Mouse (Mus musculus): Measurements from ENCODE around the gene Zscan12. TPM values are rescaled to one million over a fixed set of nuclear protein-coding genes. Genes with fewer than 3 reads are reported as not detected.
"Not testable (repeated sequence)": the region's sequence is repeated elsewhere in the genome, so short reads cannot be mapped to it uniquely, and the experiment has no call there.

Zscan12 gene
- polyA plus RNA-seq, 1 experiment from 2014 or later: 20.3 TPM

DNA sequence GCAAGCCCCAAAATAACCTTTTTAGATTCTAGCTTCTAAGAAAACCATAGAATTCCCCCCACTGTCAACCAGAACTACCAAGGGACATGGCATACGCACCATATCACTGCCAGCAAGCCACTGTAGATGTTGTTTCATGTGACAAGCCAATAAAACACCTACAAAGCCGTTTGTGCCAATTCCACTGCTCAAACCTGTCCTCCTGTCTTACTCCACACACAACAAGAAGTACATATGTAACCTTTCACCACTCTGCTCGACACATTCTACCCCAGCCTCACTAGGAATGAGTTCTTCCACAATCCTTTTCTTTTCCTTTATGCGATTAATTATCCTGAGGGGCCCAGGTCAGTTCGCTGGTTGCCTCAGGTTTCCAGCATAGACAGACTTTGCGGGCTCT, 33.0 kb downstream of the Zscan12 start:
- H3K27ac ChIP-seq (ENCODE audit: low read depth, low read length): no peak overlapping the region
- DNase-seq (ENCODE audit: low spot score, missing footprints): no peak
- no peak for ATAC-seq (ENCODE audit: low FRiP score)
- H3K9ac ChIP-seq (ENCODE audit: low read length): no peak overlapping the region
- H3K27me3 ChIP-seq (ENCODE audit: control insufficient read depth, insufficient read depth, low read length): no peaks in the 10 kb centered on the region
- H3K9me3 ChIP-seq (ENCODE audit: control insufficient read depth, low read length): no peaks in the 10 kb centered on the region
- no peaks in the 10 kb centered on the region for H3K4me1 ChIP-seq (ENCODE audit: control insufficient read depth, insufficient read depth, low read length)
- no peak overlapping the region for H3K4me2 ChIP-seq
- no peak overlapping the region for H3K4me3 ChIP-seq (ENCODE audit: low read depth, low read length)
- H3K36me3 ChIP-seq (ENCODE audit: control insufficient read depth, insufficient read depth, low read length): peaks cover 27% of the 10 kb centered on the region
- WGBS: 94% methylated on average over 6 of the region's 6 CpGs

DNA sequence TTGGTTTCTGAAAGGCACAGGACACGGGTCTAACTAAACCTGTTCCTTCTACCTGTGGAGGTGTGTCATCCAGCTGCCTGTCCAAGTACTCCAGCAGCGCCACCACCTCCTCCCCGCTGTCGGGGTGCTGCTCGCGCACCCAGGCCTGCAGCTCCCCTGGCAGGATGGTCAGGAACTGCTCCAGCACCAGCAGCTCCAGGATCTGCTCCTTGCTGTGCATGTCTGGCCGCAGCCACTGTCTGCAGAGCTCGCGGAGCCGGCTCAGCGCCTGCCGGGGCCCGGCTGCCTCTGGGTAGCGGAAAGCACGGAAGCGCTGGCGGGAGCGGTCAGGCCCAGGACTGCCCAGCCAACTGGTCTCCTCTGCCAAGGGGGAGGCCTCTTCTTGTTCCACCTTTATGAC, 33.4 kb downstream of the Zscan12 start:
- ATAC-seq (ENCODE audit: low FRiP score): peak; percentile 71
- peaks cover 23% of the 10 kb centered on the region for H3K36me3 ChIP-seq (ENCODE audit: control insufficient read depth, insufficient read depth, low read length)
- 95% methylated on average over 15 of the region's 18 CpGs for WGBS

DNA sequence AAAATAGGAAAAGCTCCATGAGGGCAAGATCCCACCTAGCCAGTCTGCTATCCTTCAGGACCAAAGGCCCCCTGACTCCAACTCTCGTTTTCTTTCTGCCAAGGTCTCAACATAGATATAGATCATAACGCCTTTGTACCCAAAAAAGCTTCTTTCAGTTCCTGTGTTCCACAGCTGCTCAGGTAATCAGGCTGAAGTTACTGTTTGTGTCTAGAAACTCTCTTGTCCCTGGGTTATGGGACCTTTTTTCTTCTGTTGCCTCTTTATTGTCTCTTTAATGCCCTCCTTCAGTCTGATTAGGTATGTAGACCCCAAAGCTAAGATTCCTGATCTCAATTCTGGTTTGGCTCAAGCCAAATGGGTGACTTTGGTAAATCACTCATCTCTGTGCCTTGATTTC, 34.9 kb downstream of the Zscan12 start:
- Histone ChIP-seq H3K4me2 (no peak overlapping the region), H3K9me3 (ENCODE audit: control insufficient read depth, low read length) (no peaks in the 10 kb centered on the region), H3K27ac (ENCODE audit: low read depth, low read length) (no peak overlapping the region), H3K9ac (ENCODE audit: low read length) (no peak overlapping the region), H3K4me3 (ENCODE audit: low read depth, low read length) (no peak overlapping the region), H3K4me1 (ENCODE audit: control insufficient read depth, insufficient read depth, low read length) (peaks cover 10% of the 10 kb centered on the region), H3K36me3 (ENCODE audit: control insufficient read depth, insufficient read depth, low read length) (peaks cover 18% of the 10 kb centered on the region), H3K27me3 (ENCODE audit: control insufficient read depth, insufficient read depth, low read length) (no peaks in the 10 kb centered on the region)
- WGBS: 92% methylated on average over 2 of the region's 2 CpGs
- ATAC-seq (ENCODE audit: low FRiP score) (no peak), DNase-seq (ENCODE audit: low spot score, missing footprints) (no peak)

More for the DNA sequence above, 33.4 kb downstream of the Zscan12 start:
- DNase-seq (ENCODE audit: low spot score, missing footprints); H3K9me3 ChIP-seq (ENCODE audit: control insufficient read depth, low read length); H3K4me1 ChIP-seq (ENCODE audit: control insufficient read depth, insufficient read depth, low read length); H3K4me3 ChIP-seq (ENCODE audit: low read depth, low read length); H3K27ac ChIP-seq (ENCODE audit: low read depth, low read length); H3K4me2 ChIP-seq; H3K9ac ChIP-seq (ENCODE audit: low read length); H3K27me3 ChIP-seq (ENCODE audit: control insufficient read depth, insufficient read depth, low read length): not testable (repeated sequence)

DNA sequence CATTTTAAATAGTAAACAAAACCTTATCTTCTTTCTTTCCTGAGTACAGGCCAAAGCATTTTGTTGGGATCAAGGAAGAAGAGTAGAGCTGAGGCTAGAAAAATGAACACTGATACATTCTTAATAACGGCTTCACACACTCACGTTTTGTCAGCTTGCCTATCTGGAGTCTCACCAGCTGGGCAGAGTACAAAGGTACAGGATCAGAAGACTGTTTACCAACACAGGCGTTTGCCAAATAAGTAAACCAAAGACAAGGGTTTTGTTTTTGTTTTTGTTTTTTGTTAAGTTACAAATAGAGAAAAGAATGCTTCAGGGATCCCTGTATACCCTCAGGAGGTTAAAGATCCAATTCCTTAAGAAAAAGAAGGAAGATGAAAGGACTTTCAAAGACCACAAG, 38.5 kb downstream of the Zscan12 start:
- ATAC-seq (ENCODE audit: low FRiP score) (no peak), DNase-seq (ENCODE audit: low spot score, missing footprints) (no peak)
- Histone ChIP-seq H3K4me2 (peak overlapping the region; percentile 71), H3K4me1 (ENCODE audit: control insufficient read depth, insufficient read depth, low read length) (peaks cover 10% of the 10 kb centered on the region), H3K9me3 (ENCODE audit: control insufficient read depth, low read length) (no peaks in the 10 kb centered on the region), H3K4me3 (ENCODE audit: low read depth, low read length) (peak overlapping the region; percentile 68), H3K36me3 (ENCODE audit: control insufficient read depth, insufficient read depth, low read length) (no peaks in the 10 kb centered on the region), H3K27ac (ENCODE audit: low read depth, low read length) (no peak overlapping the region), H3K9ac (ENCODE audit: low read length) (peak overlapping the region; percentile 84), H3K27me3 (ENCODE audit: control insufficient read depth, insufficient read depth, low read length) (no peaks in the 10 kb centered on the region)
- WGBS: 84% methylated on average over 3 of the region's 3 CpGs

DNA sequence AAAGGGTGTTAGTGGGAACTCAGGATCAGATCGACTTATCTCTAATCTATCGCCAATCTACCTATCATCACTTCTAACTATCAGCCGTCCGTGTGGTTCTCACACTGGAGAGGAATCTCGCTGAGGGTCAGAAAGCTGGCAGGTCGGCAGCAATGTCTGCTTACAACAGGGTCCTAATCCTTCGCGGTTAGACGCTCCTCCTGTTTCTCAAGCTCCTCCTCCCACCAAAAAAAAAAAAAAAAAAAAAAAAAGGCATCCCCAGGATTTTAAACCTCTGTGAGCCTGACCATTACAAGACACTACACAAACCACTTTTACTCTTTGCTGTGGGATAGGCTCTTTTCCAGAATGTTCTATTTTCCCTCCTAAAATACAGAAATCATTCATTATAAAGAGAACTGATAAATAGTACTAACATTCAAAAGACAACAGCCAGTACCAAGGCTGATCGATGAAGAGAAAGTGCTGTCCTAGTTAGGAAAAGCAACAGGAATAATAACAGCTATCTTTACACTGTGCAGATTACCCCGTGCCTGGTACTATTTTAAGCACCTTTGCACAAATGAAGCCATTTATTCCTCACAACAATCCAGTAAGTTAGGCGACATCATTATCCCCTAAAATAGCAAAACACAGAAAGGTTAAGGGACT, 39.1 kb downstream of the Zscan12 start:
- H3K4me1 ChIP-seq (ENCODE audit: control insufficient read depth, insufficient read depth, low read length): peaks cover 10% of the 10 kb centered on the region
- H3K27ac ChIP-seq (ENCODE audit: low read depth, low read length): 0 out of 2 replicates have a peak overlapping the region, but pooled peaks have one; percentile 4
- H3K27me3 ChIP-seq (ENCODE audit: control insufficient read depth, insufficient read depth, low read length): no peaks in the 10 kb centered on the region
- no peaks in the 10 kb centered on the region for H3K9me3 ChIP-seq (ENCODE audit: control insufficient read depth, low read length)
- peak; percentile 34 for ATAC-seq (ENCODE audit: low FRiP score)
- no peak for DNase-seq (ENCODE audit: low spot score, missing footprints)
- no peaks in the 10 kb centered on the region for H3K36me3 ChIP-seq (ENCODE audit: control insufficient read depth, insufficient read depth, low read length)
- peak overlapping the region; percentile 68 for H3K4me3 ChIP-seq (ENCODE audit: low read depth, low read length)
- peak overlapping the region; percentile 71 for H3K4me2 ChIP-seq
- WGBS: 16% methylated on average over 12 of the region's 12 CpGs
- H3K9ac ChIP-seq (ENCODE audit: low read length): peak overlapping the region; percentile 84

DNA sequence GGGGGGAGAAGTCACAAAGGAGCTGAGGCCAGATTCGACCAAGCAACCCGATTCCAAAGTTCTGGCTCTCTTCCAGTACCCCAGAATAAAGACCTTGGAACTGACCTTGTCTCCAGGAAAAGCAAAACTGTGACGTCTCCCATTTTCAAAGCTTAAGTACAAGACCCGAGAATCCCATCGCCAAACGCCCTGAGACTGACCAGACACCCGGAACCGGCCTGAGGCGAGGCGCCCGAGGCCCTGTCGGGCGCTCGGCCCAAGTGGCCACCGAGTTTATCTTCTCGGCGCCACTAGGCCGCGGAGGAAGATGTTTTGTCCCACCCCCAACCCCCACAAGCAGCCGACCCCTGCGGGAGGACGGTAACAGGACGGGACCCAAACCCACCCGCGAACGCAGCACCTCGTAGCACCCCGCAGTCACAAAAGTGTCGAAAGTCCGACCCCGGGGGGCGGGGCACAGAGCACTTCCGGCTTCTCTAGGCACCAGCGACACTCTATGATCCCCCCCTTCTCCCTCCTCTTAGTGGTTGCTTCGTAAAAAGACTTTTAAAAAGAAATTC, 39.7 kb downstream of the Zscan12 start, which contains the start of gene Zkscan3:
TSS of gene Zkscan3 (minus strand) at position 469 of the 560 bp plus-strand sequence.
- Histone ChIP-seq H3K36me3 (ENCODE audit: control insufficient read depth, insufficient read depth, low read length) (no peaks in the 10 kb centered on the region), H3K4me1 (ENCODE audit: control insufficient read depth, insufficient read depth, low read length) (peaks cover 10% of the 10 kb centered on the region), H3K9me3 (ENCODE audit: control insufficient read depth, low read length) (no peaks in the 10 kb centered on the region), H3K4me2 (peak within 1 kb of the TSS; percentile 71), H3K9ac (ENCODE audit: low read length) (peak within 1 kb of the TSS; percentile 84), H3K27ac (ENCODE audit: low read depth, low read length) (peak within 1 kb of the TSS; percentile 4; the same call in 1 of the 2 replicates), H3K4me3 (ENCODE audit: low read depth, low read length) (peak within 1 kb of the TSS; percentile 68), H3K27me3 (ENCODE audit: control insufficient read depth, insufficient read depth, low read length) (no peaks in the 10 kb centered on the region)
- WGBS: under 1% methylated on average over 35 of the region's 35 CpGs
- peak; percentile 98 for DNase-seq (ENCODE audit: low spot score, missing footprints)
- peak; percentile 94 for ATAC-seq (ENCODE audit: low FRiP score)

DNA sequence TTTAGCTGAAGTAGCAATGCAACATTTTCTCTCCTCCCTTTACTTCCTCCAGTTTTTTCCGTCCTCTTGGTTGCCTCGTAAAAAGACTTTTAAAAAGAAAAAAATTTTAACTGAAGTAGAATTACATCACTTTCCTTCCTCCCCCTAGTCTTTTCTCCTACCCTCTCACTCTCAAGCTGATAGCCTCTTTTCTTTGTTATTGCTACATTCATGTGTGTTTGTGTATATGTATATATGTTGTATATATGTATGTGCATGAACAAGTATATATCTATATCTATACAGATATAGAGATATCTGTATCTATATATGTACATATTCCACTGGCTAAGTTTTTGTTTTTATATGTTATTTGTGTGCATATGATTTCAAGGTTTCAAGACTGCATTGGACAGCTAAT, 40.2 kb downstream of the Zscan12 start:
- H3K9ac ChIP-seq (ENCODE audit: low read length): peak overlapping the region; percentile 84
- peaks cover 10% of the 10 kb centered on the region for H3K4me1 ChIP-seq (ENCODE audit: control insufficient read depth, insufficient read depth, low read length)
- H3K27me3 ChIP-seq (ENCODE audit: control insufficient read depth, insufficient read depth, low read length): no peaks in the 10 kb centered on the region
- no peaks in the 10 kb centered on the region for H3K36me3 ChIP-seq (ENCODE audit: control insufficient read depth, insufficient read depth, low read length)
- no peak overlapping the region for H3K27ac ChIP-seq (ENCODE audit: low read depth, low read length)
- ATAC-seq (ENCODE audit: low FRiP score) (peak; percentile 62), DNase-seq (ENCODE audit: low spot score, missing footprints) (no peak)
- H3K4me3 ChIP-seq (ENCODE audit: low read depth, low read length): peak overlapping the region; percentile 68
- H3K9me3 ChIP-seq (ENCODE audit: control insufficient read depth, low read length): no peaks in the 10 kb centered on the region
- WGBS: 0% methylated on average over 2 of the region's 2 CpGs
- H3K4me2 ChIP-seq: peak overlapping the region; percentile 71

DNA sequence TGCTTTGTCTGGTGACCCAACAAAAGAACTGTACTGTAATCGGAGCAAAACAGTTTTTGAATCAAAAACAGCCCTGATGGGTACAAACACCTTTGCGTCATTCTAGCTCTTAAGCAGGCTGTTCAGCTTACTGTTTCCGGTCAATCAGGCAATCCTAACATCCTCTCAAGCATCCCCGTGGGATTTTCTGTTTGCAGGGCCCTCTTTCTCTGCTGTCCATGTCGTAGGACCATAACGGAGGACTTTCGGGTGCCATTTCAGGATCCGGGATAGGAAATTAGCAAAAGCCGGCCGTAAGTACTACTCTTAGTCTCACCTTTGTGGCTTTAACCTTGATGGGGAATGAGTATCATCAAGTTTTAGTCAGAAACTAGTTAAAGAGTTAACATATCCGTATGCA, 44.7 kb downstream of the Zscan12 start:
- no peak for ATAC-seq (ENCODE audit: low FRiP score)
- WGBS: 80% methylated on average over 11 of the region's 11 CpGs
- Histone ChIP-seq H3K9me3 (ENCODE audit: control insufficient read depth, low read length) (no peaks in the 10 kb centered on the region), H3K4me2 (no peak overlapping the region), H3K9ac (ENCODE audit: low read length) (no peak overlapping the region), H3K4me3 (ENCODE audit: low read depth, low read length) (no peak overlapping the region), H3K27me3 (ENCODE audit: control insufficient read depth, insufficient read depth, low read length) (no peaks in the 10 kb centered on the region), H3K36me3 (ENCODE audit: control insufficient read depth, insufficient read depth, low read length) (no peaks in the 10 kb centered on the region), H3K4me1 (ENCODE audit: control insufficient read depth, insufficient read depth, low read length) (no peaks in the 10 kb centered on the region; the same call in 1 of the 2 replicates), H3K27ac (ENCODE audit: low read depth, low read length) (no peak overlapping the region)
- DNase-seq (ENCODE audit: low spot score, missing footprints): no peak

DNA sequence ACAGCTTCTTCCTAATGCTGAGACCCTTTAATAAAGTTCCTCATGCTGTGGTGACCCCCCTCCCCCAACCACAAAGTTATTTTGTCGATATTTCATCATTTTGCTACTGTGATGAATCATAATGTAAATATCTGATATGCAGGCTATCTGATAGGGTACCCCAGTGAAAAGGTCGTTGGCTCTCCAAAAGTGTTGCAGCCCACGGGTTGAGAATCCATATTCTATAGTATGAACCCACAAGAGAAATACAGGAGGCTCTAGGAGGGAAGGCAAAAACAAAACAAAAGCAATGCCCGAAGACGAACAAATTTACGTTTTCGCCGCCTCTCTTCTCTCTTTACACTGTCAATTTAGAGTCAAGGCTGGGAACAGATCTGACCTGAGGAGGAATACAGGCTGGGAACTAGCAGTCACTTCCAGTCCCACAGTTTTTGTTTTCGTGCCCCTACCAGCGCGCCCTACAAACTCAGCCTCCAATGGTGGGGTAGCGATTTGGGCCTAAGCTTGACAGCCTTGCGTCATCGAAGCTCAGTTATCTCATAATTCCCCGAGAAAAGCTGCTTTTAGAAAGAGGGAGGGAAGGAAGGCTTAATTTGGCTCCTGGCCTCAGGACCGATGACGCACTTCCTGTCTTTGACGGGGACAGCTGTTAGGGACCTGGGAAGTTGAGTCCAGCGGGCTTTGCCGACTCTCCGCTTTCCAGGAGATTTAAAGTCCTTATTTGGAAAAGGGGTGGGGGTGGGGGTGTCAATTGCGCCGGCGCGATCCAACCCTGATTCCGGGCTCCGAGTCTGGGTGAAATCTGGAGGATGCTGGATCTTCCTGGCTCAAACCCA, 45.6 kb downstream of the Zscan12 start:
- 4% methylated on average over 27 of the region's 27 CpGs for WGBS
- H3K36me3 ChIP-seq (ENCODE audit: control insufficient read depth, insufficient read depth, low read length): no peaks in the 10 kb centered on the region
- DNase-seq (ENCODE audit: low spot score, missing footprints) (peak; percentile 96), ATAC-seq (ENCODE audit: low FRiP score) (peak; percentile 93)
- H3K27ac ChIP-seq (ENCODE audit: low read depth, low read length): no peak overlapping the region
- H3K27me3 ChIP-seq (ENCODE audit: control insufficient read depth, insufficient read depth, low read length): no peaks in the 10 kb centered on the region
- peak overlapping the region; percentile 68 for H3K9ac ChIP-seq (ENCODE audit: low read length)
- peak overlapping the region; percentile 61 for H3K4me2 ChIP-seq
- H3K4me1 ChIP-seq (ENCODE audit: control insufficient read depth, insufficient read depth, low read length): no peaks in the 10 kb centered on the region; the same call in 1 of the 2 replicates
- H3K4me3 ChIP-seq (ENCODE audit: low read depth, low read length): peak overlapping the region; percentile 42
- no peaks in the 10 kb centered on the region for H3K9me3 ChIP-seq (ENCODE audit: control insufficient read depth, low read length)

Data from midbrain, embryonic 11.5 days (tissue).